Mouse (Mus musculus) cerebellum, postnatal 14 days (tissue): ENCODE measurements around the gene Hrh2.

Experiments used
- DNase-seq, 2 experiments: peaks; one replicate each; pipeline ENCODE4 v3.0.0; 2021; ENCODE audit warnings: mixed read lengths in 2 of 2

Gene Hrh2

DNA sequence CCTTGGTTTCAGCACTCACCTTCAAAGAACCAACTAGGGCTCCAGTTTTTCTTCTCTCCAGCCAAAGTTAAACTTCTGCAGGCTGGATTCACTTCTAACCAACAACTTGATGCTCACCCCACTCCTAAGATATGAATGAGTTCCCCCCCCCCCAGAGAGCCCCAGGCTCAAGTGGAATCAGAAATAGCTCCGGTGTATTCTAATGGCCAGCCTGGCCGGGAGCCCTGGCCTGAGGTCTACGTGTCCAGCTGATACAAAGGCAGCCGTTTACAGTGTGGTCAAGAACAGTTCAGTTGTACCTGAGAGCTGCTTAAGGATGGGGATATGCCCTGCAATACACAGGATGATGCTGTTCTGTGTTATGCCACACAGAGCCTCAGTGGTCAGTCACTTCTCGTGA lies 13.3 kb upstream of the Hrh2 start:
- no peak for DNase-seq

DNA sequence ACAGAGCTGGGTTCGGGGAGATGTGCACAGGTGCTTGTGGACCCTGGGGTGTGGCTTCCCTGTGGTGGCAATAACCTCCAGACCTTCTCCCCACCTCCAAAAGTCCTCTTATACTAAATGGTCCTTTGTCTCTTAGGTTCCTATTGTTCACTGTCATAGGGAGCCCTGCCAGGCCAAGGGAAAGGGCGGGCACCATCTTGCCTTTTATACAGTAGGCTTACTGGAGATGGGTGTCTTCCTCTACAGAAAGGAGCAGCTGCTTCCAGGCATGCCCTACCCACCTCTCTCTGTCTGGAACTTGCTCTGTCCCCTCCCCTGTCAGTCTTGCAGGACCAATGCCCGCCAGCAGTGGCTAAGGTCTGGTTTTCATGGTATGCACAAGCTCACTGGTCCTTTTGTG lies 12.0 kb upstream of the Hrh2 start:
- DNase-seq, result no peak

DNA sequence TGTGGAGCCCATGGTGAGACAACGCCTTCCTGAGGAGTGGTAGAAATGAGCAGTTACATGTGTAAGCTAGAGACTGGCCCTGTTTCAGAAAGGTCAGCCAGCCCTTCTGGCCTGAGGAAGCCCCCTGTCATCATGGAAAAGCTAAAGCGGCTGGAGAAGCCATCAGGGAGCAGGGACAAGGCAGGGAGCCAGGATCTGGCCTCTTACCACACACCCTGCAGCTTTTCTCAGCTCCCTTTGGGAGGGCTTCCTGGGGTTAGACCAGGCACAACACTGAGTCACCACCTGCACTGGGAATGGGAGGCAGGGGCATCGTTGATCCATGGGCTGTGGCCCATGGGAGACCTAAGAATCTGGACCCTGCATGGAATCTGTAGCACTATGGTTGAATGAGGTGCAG lies 11.5 kb upstream of the Hrh2 start:
- DNase-seq, result no peak

DNA sequence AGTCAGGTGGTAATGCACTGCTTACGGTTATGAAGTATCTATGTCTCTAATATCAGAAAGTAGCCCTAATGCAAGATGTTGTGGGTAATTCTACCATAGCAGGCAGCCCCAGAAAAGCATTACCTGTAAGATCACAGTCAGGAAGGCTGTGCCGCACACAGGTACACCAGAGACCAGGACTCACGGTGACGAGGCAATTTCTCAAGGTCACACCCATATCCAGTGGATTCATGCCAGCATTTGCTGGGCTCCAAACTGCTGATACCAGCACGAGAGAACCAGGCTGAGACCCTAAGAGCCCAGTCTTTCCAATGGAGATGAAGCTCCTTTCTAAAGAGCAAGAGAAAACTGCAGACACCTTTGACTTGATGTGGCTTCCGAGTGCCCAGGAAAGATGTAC lies 10.6 kb upstream of the Hrh2 start:
- no peak for DNase-seq

DNA sequence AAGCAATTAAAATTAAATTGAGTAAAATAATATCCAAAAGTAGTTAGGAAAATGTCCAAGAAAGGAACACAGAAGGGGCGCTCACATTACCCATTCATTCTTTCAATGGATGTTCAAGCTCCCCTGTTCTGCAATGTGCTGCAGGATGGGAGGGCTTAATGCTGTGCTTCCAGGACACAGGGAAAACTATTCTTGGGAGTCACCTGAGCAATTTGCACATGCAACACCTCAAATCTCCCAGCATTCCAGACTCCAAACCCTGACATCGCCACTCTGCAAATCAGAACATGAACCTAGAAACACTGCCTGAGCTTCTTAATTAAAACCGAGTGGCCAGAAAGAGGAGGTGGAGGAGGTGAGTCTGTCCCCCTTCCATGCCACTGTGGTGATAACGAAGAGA lies 10.0 kb upstream of the Hrh2 start:
- DNase-seq, result no peak

DNA sequence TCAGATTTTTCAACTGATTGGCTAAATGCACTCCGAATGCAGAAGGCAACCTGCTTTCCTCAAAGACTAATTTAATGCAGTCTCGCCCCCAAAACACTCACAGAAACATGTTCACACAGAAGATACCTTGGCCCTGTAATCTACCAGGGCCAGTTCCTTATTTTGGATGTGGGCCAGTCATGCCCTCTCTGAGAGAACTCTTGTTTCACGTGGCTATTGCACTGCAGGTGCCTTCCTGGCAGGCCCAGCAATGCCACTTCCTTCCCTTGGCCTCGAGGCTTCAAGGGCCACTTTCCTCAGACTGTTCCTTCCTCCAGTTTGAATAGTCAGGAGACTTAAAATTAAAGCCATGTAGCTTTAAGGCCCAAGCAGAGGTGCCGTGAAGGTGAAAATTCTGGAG lies 5.5 kb upstream of the Hrh2 start:
- DNase-seq, result no peak

DNA sequence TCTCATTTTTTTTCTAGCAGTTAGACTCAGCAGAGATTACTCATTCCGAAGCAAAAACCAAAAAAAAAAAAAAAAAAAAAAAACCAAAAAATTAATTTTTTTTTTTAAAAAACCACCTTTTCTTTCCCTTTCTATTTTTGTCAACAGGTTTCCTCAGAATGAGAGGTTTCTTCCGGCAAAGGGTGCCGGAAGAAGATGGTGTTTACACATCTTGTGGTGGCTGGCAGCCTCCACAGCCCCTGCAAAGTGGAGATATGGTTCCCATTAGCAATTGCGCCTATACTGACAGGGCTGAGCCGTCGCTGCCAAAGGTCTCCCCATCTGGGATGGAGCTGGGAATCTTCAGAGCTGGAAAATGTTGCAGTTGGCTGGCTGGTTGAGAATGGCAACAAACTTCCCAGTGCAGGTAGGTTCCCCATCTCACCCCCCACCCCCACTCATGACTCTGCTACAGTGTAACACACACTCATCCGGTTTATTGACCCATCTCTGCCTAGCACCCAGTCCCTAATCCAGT lies 3.7 kb upstream of the Hrh2 start:
- DNase-seq, result no peak

DNA sequence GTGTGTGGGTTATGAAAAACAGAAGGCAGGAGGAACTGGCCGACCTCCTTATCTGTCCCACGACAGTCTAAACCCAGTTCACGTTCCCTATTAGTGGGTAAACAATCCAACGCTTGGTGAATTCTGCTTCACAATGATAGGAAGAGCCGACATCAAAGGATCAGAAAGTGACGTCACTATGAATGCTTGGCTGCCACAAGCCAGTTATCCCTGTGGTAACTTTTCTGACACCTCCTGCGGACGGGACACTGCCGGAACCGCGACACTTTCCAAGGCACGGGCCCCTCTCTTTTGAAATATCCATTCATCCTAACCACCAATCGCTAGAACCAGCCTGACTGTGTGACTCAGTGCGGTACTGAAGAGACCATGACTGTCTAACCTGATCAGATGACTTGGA lies 2.0 kb upstream of the Hrh2 start:
- no peak for DNase-seq

DNA sequence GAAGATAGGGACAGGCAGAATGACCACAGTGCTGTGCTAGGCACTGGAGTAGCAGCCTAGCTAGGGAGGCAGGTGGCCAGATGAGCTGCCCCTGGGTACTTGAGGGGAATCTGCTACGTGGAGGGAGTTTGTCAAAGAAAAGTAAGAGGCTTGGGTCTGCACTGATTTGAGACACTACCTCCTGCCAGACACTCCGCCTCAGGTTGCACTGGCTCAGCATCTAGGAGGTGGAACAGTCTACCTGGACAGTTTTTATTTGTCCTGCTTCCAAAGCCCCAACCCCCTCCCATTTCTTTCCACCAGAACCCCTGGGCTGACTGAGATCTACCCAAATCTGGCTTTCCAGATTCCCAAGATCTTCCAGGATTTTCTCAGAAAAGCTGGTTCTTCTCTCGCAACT lies 748 bp upstream of the Hrh2 start:
- DNase-seq, result no peak

DNA sequence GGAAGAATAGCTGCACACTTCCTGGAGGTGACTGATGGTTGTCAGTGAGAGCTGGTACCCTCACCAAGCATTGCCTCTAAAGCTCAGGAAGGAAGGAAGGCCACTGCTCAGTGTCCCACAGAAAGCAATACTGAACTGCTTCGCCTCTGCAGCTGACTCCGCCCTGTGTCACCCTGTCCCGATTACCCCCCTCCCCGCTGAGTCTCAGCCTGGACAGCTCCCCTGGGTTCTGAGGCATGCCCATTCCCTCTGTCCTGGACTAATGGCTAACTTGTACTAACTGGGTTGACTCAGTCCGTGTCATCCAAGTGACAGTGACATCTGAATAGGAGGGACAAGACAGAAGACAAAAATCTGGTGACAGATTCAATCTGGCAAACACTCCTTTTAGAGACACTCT lies 1.7 kb downstream of the Hrh2 start:
- no peak for DNase-seq

DNA sequence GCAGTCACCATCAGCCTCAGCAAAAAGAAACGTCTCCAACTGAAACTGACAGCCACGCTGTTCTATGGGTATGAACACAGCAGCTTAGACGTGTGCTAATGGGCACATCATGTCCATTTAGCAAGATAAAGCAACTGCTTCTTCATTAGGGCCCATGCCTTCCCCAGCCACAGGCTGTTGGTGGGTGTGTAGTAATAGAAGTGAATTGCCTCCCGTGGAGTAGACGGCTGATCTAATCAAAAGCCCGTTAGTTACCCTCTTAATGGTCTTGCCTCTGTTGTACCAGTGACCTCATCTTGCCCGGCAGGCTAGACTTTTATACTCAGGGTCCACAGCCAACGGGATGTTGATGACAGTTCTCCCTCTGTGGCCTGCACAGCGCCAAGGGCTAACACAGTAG lies 7.1 kb downstream of the Hrh2 start:
- DNase-seq, result no peak

DNA sequence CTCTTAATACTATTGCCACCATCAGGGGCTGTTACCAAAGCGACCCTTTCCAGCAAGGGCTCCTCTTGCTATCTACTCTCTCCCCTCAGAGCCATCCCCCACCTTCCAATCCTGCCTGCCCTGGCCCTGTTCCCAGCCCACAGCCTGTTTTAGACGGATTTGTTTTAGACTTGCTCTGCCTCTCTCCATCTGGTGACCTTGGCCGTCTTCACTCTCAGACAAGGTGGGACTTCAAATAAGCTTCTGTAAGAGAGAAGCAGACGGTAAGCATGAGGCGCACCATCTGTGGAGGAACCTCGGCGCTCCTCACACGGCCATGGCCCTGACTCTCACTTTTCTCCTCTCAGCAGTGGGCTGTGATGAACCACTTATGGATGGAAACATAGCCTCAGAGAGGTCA lies 10.5 kb downstream of the Hrh2 start:
- DNase-seq, result peak; percentile 94 to 96

DNA sequence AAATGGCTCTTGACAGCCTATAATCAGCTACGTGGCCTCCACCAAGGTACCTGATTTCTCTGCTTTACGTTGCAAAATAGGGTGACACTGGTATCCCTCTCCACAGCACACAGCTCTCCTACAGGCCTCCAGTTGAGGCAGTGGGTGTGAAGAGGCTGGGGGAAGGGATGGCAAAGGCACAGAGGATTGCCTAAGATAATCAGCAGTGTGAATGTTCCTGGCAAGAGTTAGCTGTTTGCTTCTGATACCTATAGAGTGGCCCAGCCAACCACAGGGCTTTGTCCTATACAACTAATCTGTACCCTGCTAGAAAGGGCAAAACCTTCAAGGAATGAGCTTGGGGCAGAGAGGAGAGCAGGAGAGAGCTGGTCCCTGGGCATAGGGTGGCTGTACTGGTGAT lies 11.5 kb downstream of the Hrh2 start:
- no peak for DNase-seq

DNA sequence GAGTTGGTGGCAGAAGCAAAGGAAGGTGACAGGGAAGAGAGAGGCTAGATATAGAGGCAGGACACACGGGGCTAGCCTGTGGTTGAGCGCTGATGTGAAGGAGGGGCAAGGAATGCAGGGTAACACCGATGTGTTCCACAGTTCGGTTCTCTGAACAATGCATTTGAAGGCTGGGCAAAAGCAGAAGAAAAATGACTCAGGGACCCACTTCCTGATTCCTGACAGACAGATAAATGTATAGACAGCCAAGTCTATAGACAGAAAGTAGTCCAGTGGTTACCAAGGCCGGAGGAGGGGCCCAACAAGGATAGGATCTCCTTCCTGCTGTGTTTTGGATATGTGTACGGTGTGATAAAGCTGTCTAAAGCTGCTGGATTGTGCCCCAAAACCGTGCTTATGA lies 13.3 kb downstream of the Hrh2 start:
- DNase-seq, result no peak

DNA sequence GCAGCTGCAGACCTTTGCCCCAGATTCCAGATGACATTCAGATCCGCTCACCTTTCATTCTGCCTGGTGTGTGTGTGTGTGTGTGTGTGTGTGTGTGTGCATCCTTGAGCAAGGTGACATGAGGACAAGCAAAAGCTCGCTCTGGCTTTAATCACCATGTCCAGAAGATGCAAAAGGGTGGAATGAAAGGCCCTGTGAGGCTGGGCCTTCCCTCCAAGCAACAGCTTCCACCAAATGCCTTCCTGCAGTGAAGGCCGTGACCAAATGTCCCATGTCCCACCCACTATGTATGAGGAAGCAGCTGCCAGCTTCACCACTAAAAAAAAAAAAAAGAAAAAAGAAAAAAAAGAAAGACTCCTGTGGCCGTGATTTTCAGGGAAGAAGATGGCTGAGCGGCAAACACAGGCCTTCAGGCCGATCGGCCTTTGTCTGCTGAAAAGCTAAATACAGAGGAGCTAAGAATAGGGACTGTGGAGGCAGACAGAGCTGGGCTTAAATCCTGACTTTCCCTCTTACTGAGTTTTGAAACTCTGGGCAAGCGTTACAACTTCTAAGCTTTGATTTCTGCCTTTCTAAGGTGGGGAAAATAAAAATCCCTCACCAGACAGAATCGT lies 14.3 kb downstream of the Hrh2 start:
- peak in 1 of 2 experiments; percentile 40 for DNase-seq

DNA sequence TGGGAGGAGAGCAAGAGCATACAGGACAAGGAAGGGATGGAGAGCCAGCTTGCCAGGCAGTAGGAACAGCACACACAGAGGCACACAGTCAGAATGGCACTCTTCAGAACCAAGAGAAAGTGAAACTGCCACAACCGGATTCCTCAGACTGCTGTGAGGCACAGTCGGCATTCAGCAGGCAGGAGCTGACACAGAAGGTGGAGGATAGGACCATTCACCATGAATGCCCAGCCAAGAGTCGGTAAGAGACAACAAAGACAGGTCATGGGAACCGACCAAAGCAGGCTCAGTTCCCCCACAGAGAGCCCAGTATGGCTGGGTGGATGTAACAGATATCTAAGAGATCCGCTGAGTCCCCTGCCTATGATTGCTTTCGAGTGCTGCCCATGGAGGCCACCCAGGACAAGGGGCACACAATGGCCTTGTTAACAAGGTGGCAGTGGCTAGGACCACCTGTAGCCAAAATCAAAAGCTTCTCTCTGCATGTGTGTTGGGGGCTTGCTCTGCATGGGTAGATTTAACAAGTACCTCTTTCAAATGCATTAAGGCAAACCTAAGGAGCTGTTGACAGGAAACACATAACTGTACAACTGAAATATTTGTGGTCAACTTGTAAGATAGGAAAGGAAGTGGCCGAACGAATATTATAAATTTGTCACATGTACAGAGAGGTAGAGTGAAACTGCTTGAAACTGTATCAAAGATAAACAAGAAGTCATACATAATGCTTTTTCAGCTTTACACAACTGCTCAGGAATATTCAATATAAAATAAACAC lies 17.7 kb downstream of the Hrh2 start:
- DNase-seq, result no peak

DNA sequence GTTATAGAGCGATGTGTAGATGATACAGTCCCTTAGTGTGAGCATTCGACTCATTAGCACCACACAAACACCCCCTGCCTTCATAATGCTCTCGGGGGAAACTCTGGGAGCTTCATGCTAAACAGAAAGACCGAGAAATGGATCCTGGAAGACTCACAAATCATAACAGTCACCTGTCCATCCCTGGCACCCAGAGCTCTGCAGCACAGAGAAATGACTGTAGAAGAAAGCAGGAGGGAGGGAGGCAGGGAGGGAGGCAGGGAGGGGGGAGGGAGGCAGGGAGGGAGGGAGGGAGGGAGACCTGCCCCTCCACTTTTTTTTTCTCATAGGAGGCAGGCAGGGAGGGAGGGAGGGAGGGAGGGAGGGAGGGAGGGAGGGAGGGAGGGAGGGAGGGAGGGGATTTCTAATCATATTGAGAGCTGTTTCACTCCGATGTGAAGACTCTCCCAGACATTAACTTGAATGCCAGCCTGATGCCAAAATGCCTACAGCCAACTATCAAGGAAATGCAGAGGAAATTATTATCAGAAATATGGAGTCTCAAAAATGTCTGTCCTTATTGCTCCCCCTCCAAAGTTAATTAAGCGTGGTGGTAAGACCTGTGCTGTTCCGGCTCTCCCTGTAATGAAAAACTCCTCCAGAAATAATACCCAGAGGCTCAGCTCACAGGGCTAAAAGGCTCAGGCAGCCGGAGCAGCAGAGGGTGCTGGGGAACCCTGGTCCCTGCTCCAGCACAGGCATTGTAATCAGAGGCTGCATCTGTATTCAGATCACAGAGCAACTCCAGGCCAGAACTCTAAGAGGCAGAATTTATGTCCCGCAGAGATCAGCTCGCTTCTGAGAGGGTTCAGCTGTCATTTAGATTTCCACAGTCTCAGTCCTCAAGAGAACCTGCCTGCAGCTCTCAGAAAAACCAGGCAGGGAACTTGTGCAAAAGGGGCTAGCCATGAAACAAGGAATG lies 19.9 kb downstream of the Hrh2 start:
- peak; percentile 34 to 47 for DNase-seq

DNA sequence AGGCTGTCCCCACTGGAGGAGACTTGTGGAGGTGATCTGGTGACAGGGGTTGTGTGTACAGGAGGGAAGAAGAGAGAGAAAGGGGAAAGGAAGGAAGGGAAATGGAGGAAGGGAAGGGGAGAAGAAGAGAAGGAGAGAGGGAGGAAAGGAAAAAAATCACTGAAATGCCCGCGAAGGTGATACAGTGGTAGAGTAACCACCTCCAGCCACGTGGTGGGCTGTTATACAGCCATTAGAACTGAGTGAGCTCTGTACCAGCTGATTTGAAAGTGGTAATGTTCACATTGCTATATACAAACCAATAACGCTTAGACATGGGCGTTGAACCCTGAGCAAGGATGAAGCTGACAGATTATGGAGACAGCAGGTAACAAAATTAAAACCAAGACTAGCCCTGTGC lies 20.6 kb downstream of the Hrh2 start:
- no peak for DNase-seq

DNA sequence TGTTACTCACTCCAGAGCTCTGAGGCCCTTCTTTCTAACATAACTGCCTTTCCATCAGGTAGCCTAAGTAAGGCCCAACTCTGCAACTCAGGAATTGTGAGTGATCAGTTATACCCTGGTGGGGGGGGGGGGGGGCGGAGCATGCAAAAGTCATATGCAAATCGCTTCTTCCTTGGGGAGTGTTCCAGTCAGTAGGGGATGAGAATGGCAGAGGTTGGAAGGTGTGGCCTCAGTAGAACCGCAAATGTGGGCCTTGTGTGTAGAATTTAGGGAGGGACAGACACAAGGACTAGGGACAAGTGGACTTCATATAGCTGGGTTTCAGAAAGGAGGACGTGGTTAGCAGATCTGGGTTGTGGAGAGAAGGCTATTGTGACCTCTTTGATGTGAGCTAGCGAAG lies 23.3 kb downstream of the Hrh2 start:
- DNase-seq, result no peak

DNA sequence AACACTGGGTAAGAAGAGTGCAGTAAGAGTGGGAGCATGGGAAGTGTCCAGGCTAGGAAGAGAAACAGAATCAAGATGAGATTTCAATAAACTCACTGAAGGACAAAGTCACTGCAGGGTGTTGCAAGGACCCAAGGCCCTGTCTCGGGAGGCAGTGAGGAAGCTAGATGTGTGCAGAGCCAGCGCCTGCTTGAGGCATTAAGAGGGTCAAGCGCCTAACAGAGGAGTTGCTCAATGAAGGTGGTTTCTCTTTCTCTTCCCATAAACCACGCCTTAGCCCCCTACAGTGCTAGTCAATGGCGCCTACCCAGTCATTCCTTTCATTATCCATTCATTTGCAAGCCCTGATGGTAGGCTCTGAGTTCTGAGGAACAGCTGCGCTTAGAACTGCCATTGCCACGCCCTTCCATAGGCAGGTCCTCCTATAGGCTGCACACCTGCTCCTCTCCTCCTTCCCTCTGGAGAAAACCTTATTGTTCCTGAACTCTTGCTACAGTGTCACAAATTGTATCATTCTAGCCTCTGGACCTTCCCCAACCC lies 23.9 kb downstream of the Hrh2 start:
- no peak for DNase-seq

DNA sequence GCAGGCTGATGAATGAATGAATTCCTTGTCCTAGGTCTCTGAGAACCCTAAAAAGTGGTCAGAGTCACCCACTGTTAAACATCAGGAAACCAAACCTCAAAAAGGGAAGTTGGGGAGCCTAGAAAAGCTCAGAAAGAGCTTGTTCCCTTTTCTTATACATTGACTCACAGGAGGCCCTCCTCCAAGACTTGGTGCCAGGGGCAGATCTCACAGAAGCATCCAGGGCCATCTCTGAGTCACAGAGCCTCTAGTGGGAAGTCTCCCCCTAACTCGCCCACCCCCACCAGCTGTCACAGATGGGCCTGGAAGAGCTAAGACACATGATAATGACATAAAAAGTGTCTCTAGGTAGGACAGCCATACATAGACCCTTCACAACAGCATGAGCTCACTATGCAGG lies 26.4 kb downstream of the Hrh2 start:
- no peak for DNase-seq

DNA sequence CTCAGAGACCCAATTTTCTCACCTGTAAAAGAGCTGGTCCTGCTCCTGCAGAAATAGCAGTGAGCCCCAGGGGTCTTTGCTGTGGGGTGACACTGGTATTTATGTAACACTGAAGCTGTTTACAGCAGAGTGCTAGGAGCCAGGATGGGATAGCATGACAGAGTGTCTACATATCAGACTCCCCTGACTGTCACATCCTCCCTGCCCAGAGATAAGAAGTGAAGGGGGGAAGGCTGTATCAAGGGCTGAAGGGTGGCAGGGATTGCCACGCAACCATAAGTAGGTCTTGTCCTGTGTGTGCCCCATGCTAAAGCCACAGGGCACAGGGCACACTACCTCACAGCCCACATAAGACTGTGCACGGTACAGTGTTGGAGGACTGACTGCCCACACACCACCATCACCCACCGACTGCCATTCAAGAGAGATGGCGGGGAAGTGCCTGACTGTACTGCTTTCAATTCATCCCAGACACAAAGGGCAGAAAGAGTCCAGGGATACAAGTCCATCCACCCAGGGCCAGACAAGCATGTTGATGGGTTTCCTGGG lies 29.8 kb downstream of the Hrh2 start:
- DNase-seq, result no peak
